Mouse (Mus musculus) layer of hippocampus, postnatal 25 days (tissue): ENCODE measurements at regions not wholly inside any gene's neighbourhood (a gene's known extent, or its start where the extent isn't known, plus 50 kb on each side); places are given as distances from the start of the nearest gene placed in this dataset.

Experiments used
- DNase-seq, 2 experiments: peaks; one replicate each; pipeline ENCODE4 v3.0.0; 2022; ENCODE audit warnings: mixed read lengths in 2 of 2, low spot score in 1 of 2; ENCODE audit errors: extremely low spot score in 1 of 2

GRCm38 (mm10) chr11:112976914-112977785 is 195.1 kb downstream of the Sox9 start:
- no peak for DNase-seq

- no peak for DNase-seq
Observed at GRCm38 (mm10) chr11:112978884-112979283, 196.9 kb downstream of the Sox9 start.

GRCm38 (mm10) chr11:112979413-112979812 is 197.4 kb downstream of the Sox9 start:
- DNase-seq, result no peak

DNA sequence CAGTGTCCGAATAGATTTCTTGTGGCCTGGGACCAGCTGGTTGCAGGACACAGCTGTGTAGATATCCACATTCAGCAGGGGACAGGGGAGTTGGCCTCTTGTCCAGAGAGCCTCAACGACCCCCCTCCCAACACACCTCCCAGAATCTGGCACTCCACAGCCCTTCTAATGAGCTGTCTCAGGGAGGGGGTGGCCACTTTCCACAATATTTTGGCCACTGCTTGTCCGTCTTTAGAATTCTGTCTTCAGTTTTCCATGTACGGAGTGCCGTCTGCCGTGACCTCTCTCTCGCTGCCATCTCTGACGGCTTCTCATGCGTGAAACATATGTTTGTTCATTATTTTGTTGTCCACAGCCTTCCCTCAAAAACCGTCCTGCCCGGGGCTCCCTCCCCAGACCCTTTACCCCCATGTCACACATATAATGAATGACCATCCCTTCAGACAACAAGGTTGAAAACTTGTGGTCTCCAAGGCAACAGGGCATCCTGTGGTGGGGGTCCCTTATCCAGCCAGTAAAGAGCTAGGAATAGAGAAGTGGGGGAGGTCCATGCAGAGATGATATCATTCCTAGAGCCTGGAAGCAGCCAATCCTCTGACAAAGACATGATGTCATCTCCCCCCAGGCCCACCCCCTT is 200.3 kb downstream of the Sox9 start:
- DNase-seq, result no peak

GRCm38 (mm10) chr11:112982802-112983591 is 201.0 kb downstream of the Sox9 start:
- peak; percentile 41 to 61 for DNase-seq

GRCm38 (mm10) chr11:112986029-112986573 is 204.1 kb downstream of the Sox9 start:
- DNase-seq, result no peak

GRCm38 (mm10) chr11:112987782-112988181 is 205.8 kb downstream of the Sox9 start:
- no peak for DNase-seq

DNA sequence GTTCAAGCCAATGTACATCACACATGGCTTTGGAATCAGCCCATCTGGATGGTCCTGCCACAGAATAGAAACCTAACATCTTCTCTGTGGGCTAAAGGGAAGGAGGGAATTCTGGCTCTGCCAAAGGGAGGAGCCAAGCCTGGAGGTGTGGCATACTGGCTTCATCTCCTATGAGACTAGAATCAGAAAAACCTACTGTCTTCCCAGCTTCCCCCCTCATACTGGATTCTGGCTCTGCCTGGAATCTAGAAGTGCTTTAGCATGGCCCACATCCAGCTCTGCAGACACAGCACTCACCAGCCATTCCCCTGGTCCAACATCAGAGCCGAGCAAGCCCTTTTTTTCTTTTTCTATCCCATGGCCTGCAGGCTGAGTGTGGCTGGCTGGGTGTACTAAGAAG is 206.9 kb downstream of the Sox9 start:
- no peak for DNase-seq

GRCm38 (mm10) chr11:112989981-112990512 is 208.0 kb downstream of the Sox9 start:
- DNase-seq, result no peak

GRCm38 (mm10) chr11:112990751-112991150 is 208.7 kb downstream of the Sox9 start:
- no peak for DNase-seq

DNA sequence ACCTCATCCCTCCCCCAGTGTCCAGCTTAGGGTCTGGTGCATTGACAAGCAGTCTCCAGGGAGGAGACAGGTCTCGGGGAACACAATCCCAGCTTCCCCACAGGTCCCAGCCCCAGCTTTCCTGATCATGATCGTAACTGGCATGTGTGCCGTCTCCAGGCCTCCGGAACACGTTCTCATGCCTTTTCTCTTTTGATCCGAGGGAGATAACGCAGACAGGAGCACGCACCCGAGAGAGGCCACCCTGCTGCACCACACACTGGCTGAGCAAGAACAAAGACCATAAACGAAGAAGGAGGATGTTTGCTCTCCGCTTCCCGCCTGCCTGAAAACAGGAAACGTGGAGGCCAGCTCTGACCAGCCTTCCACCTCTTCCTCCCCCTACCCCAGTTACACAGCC is 209.8 kb downstream of the Sox9 start:
- no peak for DNase-seq

DNA sequence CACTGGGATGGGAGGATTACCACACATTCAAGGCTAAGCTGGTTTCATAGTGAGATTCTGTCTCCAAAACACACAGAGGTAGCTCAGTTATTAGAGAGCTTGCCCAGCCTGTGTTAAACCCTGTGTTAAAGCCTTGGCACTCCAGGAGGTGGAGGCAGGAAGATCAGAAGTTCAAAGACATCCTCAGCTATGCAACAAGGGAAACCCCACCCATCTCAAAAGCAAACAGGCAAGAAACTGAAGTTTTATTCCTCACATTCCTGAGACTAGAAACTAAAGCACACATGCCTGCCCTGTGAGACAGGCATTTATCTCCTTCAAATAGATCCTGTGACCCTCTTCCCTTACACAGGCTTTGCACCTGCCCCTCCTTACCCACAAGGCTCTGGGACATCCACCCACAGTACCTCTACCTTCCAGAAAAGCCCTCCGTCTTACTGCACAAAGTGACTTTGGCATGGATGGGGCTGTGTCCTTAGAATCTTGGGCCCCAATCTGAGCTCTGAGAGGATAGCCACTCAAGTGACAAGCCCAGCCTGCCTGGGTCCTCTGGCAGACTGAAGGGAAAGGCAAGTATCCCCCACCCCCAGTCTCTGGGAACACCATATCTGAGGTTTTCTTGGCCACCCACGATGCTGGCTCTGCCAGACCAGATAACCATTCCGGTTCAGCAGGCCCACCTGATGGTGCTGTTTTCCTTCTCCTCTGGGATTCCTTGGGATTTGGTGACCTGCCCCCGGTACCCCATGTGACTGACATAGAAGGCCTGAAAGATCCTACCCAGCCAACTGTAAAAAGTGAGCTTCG is 217.0 kb downstream of the Sox9 start:
- DNase-seq, result no peak

- no peak for DNase-seq
Observed at GRCm38 (mm10) chr11:113001071-113001470, 219.0 kb downstream of the Sox9 start.

DNA sequence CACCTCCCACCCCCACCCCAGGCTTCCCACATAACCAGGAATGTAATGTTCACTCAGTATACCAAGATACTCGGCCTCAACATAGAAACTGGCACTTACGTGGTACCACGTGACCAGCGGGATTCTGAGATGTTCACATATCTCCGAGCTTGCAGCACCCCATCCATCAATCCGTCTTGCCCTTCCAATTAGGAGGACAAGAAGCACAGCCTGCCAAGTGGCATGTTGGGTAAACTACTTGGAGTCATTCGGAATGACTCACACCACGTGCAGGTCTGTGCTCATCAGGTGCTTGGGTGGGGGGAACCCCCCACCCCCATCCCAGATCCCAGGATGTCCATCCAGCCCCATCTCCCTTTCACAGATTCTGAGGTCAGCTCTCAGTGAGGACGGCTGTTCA is 223.9 kb downstream of the Sox9 start:
- DNase-seq, result no peak

GRCm38 (mm10) chr11:113008521-113008920 is 226.5 kb downstream of the Sox9 start:
- DNase-seq, result no peak

GRCm38 (mm10) chr11:113009376-113009775 is 227.4 kb downstream of the Sox9 start:
- DNase-seq, result no peak

GRCm38 (mm10) chr11:113010906-113011305 is 228.9 kb downstream of the Sox9 start:
- no peak for DNase-seq

- DNase-seq, result no peak
Observed at GRCm38 (mm10) chr11:113014186-113015010, 232.4 kb downstream of the Sox9 start.
